Mouse (Mus musculus) retina, embryonic 14.5 days (tissue): Measurements from ENCODE around the gene Bcl3.
"Not testable (repeated sequence)": the region's sequence is repeated elsewhere in the genome, so short reads cannot be mapped to it uniquely, and the experiment has no call there.

Experiments used
- DNase-seq: peaks from one replicate; pipeline ENCODE4 v3.0.0-alpha.2; 2015; ENCODE audit warnings: low spot score

Bcl3 gene

GRCm38 (mm10) chr7:19802995-19803394 is 19.6 kb downstream of the Bcl3 start:
- peak; percentile 84 for DNase-seq

- DNase-seq = peak; percentile 84
These were observed 21.8 kb downstream of the Bcl3 start for GRCm38 (mm10) chr7:19800764-19801163.

- DNase-seq = peak; percentile 82
These were observed 25.6 kb downstream of the Bcl3 start, which contains the start of gene Cblc for GRCm38 (mm10) chr7:19796697-19797588. Gene Cblc, minus strand, starts transcription at chr7:19796809.

- DNase-seq = no peak
These were observed 26.3 kb downstream of the Bcl3 start for GRCm38 (mm10) chr7:19796254-19796653.

- DNase-seq = no peak
These were observed 27.3 kb downstream of the Bcl3 start for GRCm38 (mm10) chr7:19795236-19795635.

- DNase-seq = no peak
These were observed 29.6 kb downstream of the Bcl3 start for GRCm38 (mm10) chr7:19792701-19793630.

- not testable (repeated sequence) for DNase-seq
These were observed 31.1 kb downstream of the Bcl3 start for GRCm38 (mm10) chr7:19791504-19791903.

- peak; percentile 93 for DNase-seq
These were observed 32.6 kb downstream of the Bcl3 start for GRCm38 (mm10) chr7:19789904-19790347.

GRCm38 (mm10) chr7:19785874-19786458 is 36.6 kb downstream of the Bcl3 start:
- no peak for DNase-seq

GRCm38 (mm10) chr7:19784764-19785535 is 37.6 kb downstream of the Bcl3 start:
- peak; percentile 48 for DNase-seq

- no peak for DNase-seq
These were observed 38.9 kb downstream of the Bcl3 start for GRCm38 (mm10) chr7:19783630-19784029.

GRCm38 (mm10) chr7:19782645-19783044 is 39.9 kb downstream of the Bcl3 start:
- no peak for DNase-seq

GRCm38 (mm10) chr7:19781741-19782140 is 40.8 kb downstream of the Bcl3 start:
- no peak for DNase-seq

GRCm38 (mm10) chr7:19779903-19780302 is 42.7 kb downstream of the Bcl3 start:
- no peak for DNase-seq

GRCm38 (mm10) chr7:19778645-19779044 is 43.9 kb downstream of the Bcl3 start:
- DNase-seq = no peak

- DNase-seq = no peak
These were observed 45.4 kb downstream of the Bcl3 start for GRCm38 (mm10) chr7:19777049-19777723.

GRCm38 (mm10) chr7:19771682-19772081 is 50.9 kb downstream of the Bcl3 start:
- DNase-seq = no peak

GRCm38 (mm10) chr7:19770984-19771391 is 51.6 kb downstream of the Bcl3 start, which contains the start of gene Bcam:
Gene Bcam, minus strand, starts transcription at chr7:19771016.
- DNase-seq = peak; percentile 16

GRCm38 (mm10) chr7:19770375-19770754 is 52.2 kb downstream of the Bcl3 start:
- DNase-seq = peak; percentile 92
